In the genomic region with DNA sequence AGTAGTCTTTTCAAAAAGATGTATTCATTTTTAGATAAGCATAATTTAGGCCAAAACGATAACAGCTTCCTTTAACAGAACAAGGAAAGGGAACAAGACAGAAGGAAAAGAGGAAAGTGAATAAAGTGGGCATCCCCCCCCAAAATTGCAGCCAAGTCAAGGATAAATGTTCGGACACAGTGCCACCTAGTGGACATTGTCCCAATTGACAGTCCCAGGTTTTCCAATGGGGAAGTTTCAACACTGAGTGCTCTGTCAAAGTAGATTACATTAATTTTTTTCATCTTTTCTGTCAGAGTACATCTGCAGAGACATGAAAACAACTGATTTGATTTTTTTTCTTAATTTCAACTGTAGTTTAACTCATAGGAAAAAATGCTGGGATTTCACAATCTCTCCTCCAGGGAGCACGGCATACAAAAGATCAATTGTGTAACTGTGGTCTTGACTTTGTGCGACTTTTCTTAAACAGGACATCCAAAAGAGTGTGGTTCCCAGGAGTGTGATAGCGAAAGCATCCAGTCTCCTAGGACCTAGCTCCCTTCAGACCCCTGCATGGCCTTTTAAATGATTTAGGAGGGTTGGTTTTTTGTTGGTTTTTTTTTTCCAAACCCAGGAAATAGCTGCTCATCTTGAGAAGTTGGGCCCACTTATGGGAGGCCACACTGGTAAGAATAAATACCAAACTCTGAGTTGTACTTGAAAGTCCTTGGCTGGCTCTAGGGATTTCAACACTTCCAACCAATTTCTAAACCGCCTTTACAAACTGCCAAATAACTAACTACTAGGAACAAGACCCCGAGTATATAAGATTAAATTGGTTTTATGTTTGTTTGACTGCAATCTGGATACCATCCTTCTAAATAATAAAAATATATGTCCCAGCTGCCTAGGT, we compare ENCODE assay signal across 8 mouse cellular contexts. TPM values are rescaled to one million over a fixed set of nuclear protein-coding genes. Genes with fewer than 3 reads are reported as not detected.
DNase-seq lines count a peak whose midpoint lies in the region; ATAC-seq lines count a peak whose summit lies in the region.

No protein-coding gene starts in this region.

- H3K27me3 ChIP-seq in heart, embryonic 11.5 days (ENCODE audit: control insufficient read depth, insufficient read depth, low read length), result no peaks in the 10 kb centered on the region

- H3K9me3 ChIP-seq in heart, embryonic 11.5 days (replicated peaks; ENCODE audit: control insufficient read depth, low read length), result no peaks in the 10 kb centered on the region

- WGBS in heart, embryonic 11.5 days (ENCODE audit: insufficient replicate concordance), result 42% methylated on average over 7 of the region's 7 CpGs

- no peaks in the 10 kb centered on the region for H3K36me3 ChIP-seq in heart, embryonic 11.5 days (ENCODE audit: control insufficient read depth, insufficient read depth, low read length)

- DNase-seq in heart, adult 8-10 months (ENCODE audit: low spot score), result peak; percentile 40
- DNase-seq in urinary bladder, postnatal 25 days (ENCODE audit: low spot score), result peak; percentile 27
- DNase-seq in urinary bladder, postnatal 4 days (ENCODE audit: low spot score in 2 of 2), result no peak
- DNase-seq in cerebellum, adult 9-10 months, result peak; percentile 40
- DNase-seq in heart, postnatal 36 days, result peak; percentile 53
- DNase-seq in lung, postnatal 10 days, result peak; percentile 65
- peak; percentile 59 for DNase-seq in thymus, postnatal 14 days

- H3K4me1 ChIP-seq in heart, embryonic 11.5 days (ENCODE audit: control insufficient read depth, insufficient read depth, low read length), result no peaks in the 10 kb centered on the region

- H3K4me2 ChIP-seq in heart, embryonic 11.5 days, result no peak overlapping the region

- no peak overlapping the region for H3K4me3 ChIP-seq in heart, embryonic 11.5 days (ENCODE audit: low read depth, low read length)

- intact Hi-C loops in heart, postnatal 36 days (cut with DNase I), result loop anchor here (2.0 to 5.0 kb wide), 2 partner anchors 195 to 1146 kb away; no protein-coding TSS in a partner anchor

- no peak overlapping the region for H3K9ac ChIP-seq in heart, embryonic 11.5 days (ENCODE audit: low read depth, low read length)

- H3K27ac ChIP-seq in heart, embryonic 11.5 days (ENCODE audit: low read depth, low read length), result no peak overlapping the region

- ATAC-seq in heart, embryonic 11.5 days (replicated peaks; ENCODE audit: insufficient number of reproducible peaks, low FRiP score, low TSS enrichment), result no peak; the same call in 1 of the 2 replicates

RNA-seq across cellular contexts. Expression of gene Tnfsf11, which starts 19.7 kb away (rescaled TPM):
- total RNA-seq in heart, adult 8-10 months (2022), result not detected
- polyA plus RNA-seq in heart, embryonic 11.5 days (2014; fragmentation: Nextera tagmentation; extraction: Ambion mirVana), result 0.31 TPM in 1 of 2 replicates, not detected in the other
- total RNA-seq in heart, postnatal 36 days (2021), result not detected

Comparison
In these comparisons a context has a peak if more than half of its experiments do, and no peak if none do; other contexts are left out.
1. DNase-seq: peak in heart, adult 8-10 months (single experiment), urinary bladder, postnatal 25 days (single experiment), cerebellum, adult 9-10 months (single experiment), heart, postnatal 36 days (2 of 2), lung, postnatal 10 days (single experiment) and thymus, postnatal 14 days (single experiment); none in urinary bladder, postnatal 4 days (0 of 2).